Mouse (Mus musculus) spleen, adult 2 months (tissue): ENCODE measurements around the gene Gm21905.

Source experiments
- CTCF ChIP-seq: fragments of 200-500 bp; IDR thresholded peaks from 2 replicates; pipeline ENCODE4 v1.5.1; 2011; ENCODE audit warnings: mild to moderate bottlenecking, inconsistent platforms; ENCODE audit not compliant: insufficient read depth, insufficient read length, insufficient replicate concordance; ENCODE audit errors: extremely low read depth
- POLR2A ChIP-seq: fragments of 200-500 bp; IDR thresholded peaks from 2 replicates; pipeline ENCODE4 v1.6.1; 2011; ENCODE audit warnings: low read depth, low read length, inconsistent platforms

GRCm38 (mm10) chr5:67904555-67904954 is 41.7 kb downstream of the Gm21905 start:
- no peak for TF ChIP-seq CTCF
- no peak for TF ChIP-seq POLR2A
